Mouse (Mus musculus) kidney, adult 11 months (tissue): ENCODE measurements around the gene Wnk2.

Source experiments
- DNase-seq: peaks from one replicate; pipeline ENCODE4 v3.0.0; 2022

Wnk2 gene

DNA sequence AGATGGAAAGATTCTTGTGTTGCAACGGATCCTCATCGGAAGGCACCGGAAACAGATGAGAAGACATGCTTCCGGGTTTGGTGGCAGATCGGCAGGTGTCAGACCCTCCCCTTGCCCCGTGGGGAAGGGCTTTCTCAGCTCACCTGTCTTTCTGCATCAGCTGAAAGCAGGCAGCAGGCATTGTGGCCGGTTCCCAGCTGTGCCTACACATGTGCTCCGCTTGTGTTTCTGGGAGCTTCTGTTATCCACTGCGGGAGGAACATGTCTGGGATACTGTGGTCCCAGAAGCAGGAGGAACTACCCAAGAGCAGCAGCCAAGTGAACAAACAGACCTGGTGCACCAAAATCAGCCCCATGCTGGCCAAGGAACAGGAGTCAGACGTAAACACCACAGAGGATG is 27.7 kb upstream of the Wnk2 start:
- DNase-seq: no peak

DNA sequence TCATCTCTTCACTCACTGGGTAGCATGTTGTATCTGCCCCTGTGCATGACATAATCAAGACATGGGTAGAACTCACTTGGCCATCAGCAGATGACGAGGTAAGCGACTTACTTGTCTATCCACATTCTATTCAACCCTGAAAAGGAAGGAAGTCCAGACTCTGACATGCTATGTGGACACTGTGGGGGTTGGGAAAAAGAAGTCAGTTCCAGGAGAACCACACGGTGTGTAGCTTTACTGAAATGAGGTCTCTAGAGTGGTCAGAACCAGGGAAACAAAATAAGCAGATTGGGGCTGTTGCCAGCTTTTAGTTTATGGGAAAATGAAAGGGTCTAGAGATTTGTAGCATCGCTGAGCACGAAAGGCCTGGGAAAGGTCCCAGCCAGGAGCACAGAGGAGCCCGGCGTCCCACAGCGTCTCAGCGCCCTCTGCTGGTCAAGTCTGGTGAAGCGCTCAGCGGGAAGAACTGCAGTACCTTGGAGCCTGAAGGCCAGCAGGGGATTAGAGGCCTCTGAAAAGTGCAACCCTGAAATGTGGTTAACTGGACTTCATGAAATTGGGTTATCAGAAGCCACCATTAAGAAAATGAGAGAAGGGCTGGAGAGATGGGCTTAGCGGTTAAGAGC is 25.3 kb upstream of the Wnk2 start:
- peak; percentile 78 for DNase-seq

DNA sequence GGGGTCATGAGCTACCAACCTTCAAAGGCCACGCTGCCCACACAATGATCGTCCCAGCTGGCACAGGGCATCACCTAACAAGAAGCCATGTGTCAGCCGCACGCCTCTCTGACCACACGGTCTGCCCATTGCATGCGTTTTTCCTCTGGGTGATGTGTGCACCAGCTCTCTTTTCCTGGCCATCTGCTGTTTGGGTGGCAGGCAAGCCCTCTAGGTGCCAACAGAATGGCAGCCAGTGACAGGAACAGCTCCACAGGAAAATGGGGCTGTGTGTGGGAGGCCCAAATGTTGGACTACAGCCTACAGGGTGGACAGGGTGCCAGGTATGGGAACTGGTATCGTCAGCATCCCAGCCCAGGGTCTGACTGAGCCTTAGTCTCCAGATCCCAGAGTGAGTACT is 24.5 kb upstream of the Wnk2 start:
- no peak for DNase-seq

DNA sequence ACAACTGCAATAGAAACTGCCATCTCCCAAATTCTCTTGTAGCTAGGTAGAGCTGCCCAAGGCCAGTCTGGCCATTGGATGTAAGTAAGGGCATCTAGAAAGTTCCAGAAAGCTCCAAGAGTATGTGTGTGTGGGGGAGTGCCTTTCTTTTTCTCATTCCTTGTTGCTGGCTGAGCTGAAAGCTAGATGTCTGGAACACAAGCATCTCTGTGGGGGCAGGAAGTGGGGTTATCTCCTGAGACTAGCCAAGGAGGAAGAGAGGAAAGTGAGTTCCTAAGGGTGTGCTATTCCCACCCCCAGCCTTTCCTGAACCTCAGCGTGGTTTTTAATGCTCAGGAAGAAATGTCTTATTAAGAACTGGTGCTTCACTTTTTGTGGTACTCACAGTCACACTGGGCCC is 23.9 kb upstream of the Wnk2 start:
- no peak for DNase-seq

DNA sequence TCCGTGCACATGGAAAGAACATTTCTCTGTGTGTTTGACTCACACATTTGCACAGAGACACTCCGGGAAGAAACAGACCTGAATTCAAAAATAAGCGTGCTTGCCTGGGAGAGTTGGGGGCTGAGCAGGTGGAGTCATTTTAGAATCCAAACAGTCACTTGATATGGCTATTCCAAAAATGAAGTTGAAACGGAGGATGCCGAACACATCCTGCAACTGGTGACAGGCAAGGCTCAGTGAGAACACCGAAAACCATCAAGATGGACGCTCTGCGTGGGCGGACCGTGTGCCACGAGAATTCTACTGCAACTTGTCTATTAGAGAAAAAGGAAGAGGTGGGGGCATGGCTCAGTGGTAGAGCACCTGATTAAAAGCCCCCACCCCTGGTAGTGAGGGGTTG is 22.8 kb upstream of the Wnk2 start:
- no peak for DNase-seq

DNA sequence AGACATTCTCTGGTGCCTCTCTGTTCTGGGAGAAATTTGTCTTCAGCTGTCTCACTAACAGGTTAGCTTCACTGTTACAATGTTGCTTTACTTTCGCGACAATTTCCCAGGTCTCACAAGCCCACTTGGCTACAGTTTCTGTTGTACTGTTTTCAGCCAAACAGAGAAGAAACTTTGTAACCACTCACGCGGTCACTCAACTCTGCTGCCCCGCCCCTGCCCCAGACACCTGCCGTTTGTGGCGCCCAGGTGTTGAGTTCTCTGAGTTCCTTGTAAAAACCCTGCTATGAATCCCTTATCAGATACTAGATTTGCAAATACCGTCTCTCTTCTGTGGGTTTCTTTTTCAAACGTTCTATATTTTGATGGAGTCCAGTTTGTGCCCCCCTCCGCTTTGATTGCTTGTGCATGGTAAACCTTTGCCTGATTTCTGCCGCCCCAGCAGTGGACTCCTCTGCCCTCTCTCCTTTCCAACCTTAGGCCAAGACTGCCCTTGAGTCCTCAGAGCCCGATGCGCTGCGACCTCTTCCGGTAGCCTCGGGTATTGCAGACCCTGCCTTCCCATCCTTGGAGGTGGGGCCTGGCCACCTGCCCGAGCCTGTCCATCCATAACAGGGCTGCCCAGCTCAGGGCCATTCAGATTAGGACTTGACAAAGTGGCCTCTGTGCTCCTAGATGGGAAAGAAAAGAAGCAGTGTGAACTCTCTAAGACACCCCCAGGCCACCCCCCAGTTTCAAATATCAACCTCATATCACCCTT is 21.8 kb upstream of the Wnk2 start:
- peak; percentile 94 for DNase-seq

DNA sequence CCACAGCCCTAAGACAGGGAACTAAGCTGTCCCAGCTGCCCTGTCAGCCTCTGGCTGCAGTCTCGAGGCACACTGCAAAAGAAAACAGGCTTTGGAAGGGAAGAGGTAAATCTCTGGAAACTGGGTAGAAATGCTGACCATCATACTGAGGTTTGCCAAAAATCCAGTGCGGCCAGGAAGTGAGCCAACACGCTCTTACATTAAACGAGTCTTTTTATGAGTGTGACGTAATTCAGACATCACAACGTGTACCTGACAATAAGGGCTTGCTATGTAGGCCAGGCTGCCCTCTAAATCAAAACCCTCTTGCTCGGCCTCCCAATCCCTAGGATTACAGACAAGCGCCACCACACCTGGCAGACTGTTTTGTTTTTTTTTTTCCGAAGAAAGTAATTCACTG is 19.3 kb upstream of the Wnk2 start:
- DNase-seq: no peak

DNA sequence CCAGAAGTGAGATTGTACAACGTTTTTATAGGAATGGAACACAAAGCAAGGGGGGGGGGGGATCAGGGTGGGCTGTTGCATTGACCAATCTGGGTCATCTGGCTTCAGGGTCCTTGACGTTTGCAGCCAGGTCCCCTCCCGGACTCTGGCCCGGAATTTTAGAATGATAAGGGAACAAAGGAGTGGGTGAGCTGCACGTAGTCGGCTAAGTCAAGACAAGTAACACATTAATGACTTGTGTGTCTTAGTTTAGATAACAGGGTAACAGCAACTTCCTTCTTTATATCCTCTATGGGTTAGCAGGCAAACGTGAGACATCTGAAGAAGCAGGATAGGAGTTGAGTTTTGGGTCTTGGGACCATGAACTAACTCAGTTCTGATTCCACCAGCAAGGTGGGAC is 15.8 kb upstream of the Wnk2 start:
- no peak for DNase-seq

DNA sequence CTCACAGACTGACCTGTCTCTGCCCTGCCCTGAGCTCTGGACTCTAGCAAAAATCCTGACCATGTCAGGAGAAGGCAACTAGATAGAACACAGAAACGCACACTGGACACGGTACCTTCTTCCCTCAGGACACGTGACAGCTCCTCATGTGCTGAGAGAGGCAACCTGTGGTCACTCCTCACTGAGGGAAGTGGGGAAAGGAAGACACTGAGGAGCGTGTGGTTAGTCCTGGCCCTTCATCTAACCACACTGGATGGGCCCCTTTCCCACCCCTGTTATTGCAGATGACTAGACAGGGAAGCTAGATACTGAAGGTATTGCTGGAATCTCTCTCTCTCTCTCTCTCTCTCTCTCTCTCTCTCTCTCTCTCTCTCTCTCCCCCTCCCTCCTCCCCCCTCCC is 14.9 kb upstream of the Wnk2 start:
- no peak for DNase-seq

DNA sequence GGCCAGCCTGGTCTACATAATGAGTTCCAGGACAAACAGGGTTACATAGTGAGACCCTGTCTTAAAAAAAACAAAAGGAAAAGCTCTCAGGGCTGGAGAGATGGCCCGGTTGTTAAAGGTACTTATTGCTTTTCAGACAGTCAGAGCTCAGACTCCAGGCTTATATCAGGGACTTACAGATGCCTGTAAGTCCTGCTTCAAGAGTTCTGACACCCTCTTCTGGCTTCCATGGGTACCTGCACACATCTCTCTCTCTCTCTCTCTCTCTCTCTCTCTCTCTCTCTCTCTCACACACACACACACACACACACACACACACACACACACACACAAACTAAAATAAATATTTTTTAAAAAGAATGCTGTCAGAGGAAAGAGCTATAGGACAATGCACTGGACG is 13.4 kb upstream of the Wnk2 start:
- no peak for DNase-seq

DNA sequence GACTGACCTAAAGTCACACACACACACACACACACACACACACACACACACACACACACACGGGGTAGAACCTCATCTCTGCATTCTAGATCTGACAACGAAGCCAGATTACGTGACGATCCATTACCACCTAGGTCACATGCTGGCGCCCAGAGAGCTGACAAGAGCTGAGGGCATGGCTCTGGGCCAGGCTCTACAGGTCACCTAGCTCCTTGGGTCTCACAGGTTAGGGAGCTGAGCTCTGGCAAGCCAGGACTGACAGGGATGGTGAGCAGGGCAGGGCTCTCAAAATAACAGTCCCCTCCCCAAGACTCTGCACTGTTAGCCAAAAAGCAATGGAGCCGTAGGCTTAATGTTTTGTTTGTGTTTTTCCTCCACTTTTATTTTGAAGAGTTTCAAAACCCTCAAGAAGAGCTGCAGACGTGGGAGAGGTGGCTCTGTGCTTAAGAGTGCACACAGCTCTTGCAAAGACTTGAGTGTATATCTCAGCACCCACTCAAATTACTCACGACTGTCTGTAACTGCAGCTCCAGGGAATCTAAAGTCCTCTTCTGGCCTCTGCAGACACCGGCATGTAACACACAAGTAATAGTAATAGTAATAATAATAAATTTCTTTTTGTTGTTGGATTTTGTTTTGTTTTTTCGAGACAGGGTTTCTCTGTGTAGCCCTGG is 10.4 kb upstream of the Wnk2 start:
- DNase-seq: peak; percentile 45

DNA sequence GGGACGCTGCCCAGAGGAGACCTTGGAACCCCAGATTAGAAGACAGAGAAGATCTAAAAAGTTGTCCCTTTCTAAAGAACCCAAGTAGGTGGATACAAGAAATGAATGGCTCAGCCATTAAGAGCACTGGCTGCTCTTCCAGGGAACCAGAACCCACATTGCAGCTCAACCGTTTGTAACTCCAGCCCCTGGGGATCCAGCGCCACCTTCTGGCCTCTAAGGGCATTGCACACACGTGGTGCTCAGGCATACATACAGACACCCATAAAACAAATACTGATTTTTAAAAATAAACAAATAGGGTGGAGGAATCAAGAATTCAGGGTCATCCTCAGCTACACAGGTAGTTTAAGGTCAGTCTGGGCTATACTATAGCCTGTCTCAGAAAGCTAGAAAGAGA is 8.8 kb upstream of the Wnk2 start:
- DNase-seq: no peak

DNA sequence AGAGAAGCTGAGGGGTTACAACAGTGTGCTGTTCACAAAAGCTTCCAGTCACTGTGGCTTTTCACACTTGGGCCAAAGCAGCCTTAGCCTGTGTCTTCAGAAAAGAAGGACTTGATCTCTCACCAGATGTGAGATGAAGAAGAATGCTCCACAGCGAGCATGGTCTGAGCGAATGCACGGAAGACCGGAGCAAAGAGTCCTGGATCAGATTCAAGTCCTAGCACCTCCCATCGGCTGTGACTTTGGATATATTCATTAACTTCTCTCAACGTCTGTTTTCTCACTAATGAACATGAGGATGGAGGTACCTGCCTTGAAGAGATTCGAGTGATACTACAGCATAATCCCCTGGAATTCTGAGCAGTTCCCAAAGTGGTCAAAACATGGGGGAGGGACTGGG is 6.8 kb upstream of the Wnk2 start:
- peak; percentile 23 for DNase-seq

DNA sequence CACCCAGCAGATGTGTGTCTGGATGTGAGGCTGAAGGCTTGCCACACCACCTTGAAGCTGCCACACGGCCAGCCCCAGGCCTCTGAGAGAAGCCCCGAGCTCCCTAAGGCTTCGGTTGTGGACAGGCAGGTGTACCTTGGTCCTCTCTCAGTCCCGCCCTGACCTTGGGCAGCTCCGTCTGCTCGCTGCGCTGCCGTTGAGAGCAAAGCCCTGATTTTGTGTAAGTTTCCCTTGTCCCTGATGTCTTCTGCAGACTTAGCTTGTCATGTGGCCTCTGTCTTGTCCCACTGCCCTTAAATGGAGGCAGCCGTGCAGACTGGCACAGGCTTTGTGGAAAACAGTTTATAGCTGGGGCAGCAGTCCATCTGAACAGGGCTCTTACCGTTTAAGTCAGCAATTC is 6.2 kb upstream of the Wnk2 start:
- no peak for DNase-seq

DNA sequence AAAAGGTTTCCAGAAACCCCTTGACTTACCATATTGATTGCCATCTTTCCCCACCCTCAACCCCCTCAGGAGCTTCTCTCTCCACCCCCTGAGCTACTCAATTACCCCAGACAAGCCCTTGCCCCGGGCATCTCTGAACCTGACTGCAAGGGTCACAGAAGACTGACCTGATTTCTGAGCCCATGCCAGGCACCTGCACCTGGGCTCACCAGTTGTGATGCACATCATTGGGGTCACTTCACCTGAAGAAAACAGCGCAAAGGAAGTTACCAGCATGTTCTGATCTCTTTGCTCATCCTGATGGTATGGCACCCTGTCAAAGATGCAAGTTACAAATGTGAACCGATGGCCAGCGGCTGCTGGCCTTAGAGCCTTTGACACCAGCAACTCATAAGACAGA is 873 bp upstream of the Wnk2 start:
- no peak for DNase-seq

DNA sequence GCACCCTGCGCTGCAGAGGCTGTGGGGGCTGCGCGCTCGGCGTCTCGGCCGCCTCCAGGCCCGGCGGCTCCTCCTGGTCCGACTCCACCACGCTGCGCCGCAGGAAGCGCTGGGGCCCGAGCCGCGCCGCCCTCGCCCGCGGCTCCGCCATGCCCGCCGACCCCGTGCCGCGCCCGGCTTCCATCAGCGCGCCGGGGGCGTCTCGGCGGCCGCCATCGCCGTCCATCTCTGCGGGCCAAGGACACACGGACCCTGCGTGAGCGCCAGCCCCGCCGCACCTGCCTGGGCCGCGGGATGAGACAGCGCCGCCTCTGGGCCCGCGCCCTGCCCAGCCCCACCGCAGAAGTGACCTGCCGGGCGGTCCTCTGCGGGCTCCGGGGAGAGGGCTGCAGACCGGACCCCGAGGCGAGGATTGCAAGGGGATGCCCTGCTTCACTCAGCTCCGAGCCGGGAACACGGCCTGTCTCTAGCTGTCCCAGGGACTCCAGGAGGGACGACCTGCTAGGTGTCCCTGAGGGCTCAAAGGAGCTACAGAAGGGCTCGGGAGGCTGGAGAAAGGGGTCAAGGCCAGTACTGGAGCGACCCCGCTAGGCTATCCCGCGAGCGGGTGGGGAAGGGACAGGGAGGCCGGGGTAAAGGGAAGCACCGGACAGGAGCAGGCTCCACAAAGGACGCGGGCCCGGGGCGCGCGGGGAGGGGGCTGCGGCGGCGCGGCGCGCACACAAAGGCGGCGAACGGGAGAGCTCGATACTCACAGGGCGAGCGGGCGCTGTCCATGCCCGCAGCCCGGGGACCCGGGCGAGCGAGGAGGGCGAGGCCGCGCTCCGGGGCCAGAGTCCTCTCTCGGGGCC is 582 bp downstream of the Wnk2 start:
- DNase-seq: peak; percentile 12

DNA sequence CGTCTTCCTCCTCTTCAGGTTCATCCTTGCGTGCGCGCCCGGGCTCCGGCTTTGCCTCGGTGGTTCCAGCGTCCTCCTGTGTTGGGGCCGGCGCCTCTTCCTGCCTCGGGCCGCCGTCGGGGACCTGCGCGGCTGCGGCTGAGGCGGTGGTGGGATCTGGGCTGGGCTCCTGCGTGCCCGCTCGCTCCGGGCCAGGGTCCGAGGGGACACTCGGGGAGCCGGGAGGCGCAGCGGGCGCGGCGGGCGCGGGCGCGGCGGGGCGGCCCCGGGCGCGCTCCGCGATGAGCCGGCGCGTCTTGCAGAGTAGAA is 1.2 kb downstream of the Wnk2 start:
- no peak for DNase-seq

DNA sequence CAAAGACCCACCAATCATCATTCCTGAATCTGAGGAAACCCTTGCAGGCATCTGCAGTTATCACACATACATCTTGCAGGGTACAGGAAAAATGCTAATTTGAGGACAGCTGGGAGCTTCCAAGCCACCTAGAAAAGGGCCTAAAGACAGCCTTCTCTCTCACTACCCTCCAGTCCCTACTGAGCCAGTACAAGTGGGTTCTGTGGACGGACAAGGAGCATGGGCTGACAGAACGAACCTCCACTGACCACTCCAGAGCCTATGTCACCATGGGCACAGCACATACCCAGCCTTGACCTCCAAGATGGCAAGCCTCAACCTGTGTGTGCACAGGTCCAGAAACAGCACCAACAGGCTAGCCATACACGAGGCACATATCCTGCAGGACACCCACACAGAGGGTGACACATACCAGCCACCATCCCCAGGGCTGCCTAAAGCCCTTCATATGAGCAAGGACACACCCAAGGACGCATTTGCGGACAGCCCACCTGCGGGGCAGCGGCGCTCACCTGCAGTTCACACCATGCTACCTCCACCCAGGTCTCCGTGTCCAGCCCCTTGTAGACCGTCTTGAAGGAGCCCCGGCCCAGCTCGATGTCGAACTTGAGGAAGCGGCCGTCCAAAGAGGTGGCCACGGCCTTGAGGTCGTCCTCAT is 1.6 kb downstream of the Wnk2 start:
- DNase-seq: no peak

DNA sequence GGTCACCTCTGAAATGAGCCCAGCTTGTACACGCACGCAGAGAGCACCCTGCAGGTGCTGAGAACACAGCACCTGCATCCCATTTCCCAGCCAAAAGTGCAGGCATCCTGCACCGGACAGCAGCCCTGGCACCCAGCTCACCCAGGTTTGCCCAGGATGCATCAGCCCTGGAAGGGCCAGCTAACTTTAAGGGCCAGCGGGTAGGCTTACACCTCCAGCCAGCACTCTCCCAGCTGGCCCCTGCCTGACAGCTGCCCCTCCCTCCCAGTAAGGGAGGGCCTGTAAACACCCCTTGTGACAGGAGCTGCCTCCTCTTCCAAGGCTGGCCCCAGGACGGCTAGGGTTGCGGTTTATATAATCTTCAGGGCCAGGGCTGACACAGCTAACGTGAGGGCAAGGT is 2.4 kb downstream of the Wnk2 start:
- no peak for DNase-seq

DNA sequence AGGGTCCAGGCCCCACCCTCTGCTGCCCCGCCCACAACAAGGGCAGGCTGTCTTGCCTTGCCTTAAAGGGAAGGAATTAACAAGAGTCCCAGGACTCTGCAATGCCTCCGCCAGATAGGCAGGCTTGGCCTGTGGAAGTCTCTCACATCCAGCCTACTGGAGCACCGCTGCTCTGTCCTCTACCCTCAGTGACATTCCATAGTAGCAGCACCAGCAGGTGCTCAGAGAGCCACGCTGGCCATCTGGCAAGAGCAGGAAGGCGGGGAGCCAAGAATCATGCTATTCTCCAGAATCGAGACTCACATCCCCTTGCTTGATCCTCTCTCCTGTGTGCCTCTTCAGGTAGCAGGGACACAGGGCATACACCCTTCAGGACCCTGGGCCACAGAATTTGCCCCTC is 3.4 kb downstream of the Wnk2 start:
- no peak for DNase-seq

DNA sequence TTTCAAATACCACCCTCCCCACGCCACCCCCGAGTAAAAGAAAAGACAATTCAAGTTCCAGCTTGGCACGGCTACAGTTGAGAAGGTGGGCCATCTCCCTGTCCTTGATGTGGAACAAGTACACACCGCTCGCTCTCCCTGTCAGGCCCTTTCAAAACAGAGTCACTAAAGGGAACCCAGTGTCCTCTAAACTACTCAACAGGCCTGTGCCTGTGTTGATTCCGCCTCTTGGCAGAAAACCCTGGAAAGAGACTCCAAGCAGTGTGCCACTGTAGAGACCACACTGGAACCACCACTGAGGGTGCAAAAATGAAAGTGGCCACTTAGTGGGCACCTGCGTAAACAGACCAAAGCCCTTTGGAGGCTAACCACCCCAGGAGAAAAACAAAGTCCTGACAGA is 4.5 kb downstream of the Wnk2 start:
- no peak for DNase-seq

DNA sequence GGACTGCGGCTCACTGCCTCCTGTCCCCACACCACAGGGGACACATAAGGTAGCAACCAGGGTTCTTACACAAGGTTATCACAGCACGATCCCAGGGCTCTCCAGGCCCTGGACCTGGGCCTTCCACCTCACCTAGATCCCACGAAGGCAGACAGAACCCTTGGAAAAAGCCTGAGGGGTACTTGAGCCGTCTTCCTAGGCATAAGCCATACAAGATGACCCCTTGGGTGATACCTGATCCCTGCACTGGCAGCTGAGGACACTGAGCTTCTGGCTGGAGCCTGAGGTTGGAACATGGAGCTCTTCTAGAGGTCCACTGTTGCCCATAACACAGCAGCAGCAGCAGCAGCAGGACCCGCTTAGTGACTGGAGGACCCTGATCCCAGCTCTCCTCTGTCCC is 5.4 kb downstream of the Wnk2 start:
- DNase-seq: no peak

DNA sequence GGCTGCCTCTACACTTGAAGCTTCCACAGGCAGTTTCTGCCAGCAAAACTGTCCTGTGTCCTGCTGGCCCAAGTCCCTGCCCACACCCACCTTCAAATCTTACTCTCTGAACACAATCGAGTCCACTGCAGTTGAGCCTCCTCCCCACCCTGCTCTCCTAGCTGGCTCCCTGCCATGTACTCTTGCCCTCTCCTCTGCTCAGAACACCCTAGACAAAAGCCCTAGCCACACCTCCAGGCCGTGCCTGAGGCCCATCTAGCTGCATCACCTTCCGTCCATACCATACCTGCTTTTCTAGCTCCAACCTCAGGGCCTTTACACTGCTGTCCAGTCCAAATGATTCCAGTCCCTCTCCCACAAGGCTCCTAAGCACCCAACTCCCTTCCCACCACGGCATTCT is 7.2 kb downstream of the Wnk2 start:
- DNase-seq: peak; percentile 63
